Mouse (Mus musculus): ENCODE data around the gene Ogg1.
"Not testable (repeated sequence)": the region's sequence is repeated elsewhere in the genome, so short reads cannot be mapped to it uniquely, and the experiment has no call there.

Gene Ogg1

DNA sequence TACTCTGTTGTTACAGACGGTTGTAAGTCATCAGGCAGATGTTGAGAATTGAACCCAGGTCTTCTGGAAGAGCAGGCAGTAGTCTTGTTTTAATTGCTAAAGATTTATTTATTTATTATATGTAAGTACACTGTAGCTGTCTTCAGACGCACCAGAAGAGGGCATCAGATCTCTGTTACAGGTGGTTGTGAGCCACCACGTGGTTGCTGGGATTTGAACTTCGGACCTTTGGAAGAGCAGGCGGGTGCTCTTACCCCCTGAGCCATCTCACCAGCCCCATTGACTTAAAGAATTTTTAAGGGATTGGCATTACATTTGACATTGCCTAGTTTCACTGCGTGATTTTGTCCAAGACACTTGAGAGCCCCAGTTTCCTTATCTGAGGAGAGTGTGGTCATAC, 6.0 kb downstream of the Ogg1 start:
- DNase-seq = not testable (repeated sequence)

DNA sequence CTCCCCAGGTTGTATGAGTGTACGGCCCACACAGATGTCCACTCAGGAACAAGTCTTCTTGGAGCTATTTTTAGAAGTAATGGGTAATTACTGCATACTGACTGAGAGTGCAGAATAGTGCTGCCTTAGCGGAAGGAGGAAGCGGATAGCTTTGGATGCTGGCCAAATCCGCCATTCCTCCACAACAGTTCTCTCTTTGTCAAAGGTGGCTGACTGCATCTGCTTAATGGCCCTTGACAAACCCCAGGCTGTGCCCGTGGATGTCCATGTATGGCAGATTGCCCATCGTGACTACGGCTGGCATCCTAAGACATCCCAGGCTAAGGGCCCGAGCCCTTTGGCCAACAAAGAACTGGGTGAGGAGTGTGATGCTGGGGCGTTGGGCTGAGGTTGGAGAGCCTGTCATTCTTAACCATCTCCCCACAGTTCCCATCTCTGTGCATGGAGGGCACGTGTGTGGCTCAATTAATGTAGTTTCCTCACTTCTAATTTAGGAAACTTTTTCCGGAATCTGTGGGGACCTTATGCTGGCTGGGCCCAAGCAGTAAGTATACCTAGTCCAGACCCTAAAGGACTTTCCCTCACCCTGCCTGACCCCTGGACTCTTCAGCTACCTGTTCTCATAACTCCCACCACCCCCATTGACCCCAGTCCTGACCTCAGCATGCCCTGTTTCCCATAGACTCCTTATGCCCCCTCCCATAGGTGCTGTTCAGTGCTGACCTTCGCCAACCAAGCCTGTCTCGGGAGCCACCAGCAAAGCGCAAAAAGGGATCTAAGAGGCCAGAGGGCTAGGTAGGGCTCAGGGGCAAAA, 6.6 kb downstream of the Ogg1 start:
- DNase-seq = peak; percentile 93

- DNase-seq = no peak
Measured at GRCm38 (mm10) chr6:113334216-113334615, 7.4 kb downstream of the Ogg1 start.

- no peak for DNase-seq
Measured at GRCm38 (mm10) chr6:113336852-113337620, 10.3 kb downstream of the Ogg1 start.

DNA sequence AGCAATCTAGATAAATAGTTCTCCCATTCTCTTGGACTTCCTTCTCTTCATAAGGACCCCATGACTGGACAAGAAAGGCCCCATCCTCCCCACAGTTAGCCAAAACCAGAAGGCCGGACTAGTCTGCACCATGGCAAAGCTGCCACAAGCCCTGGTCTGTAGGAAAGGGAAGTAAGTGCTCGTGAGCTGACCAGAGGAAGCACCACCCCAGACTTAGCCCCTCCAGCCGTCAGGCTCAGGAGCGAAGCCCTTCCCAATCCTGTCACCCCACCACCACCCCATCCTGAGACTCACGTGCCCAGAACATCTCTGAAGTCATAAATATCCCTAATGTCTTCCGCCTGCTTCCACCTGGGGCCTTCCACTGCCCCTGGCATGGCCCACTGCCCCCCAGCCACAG, 14.8 kb downstream of the Ogg1 start:
- no peak for DNase-seq

- no peak for DNase-seq
Measured at GRCm38 (mm10) chr6:113342297-113342696, 15.5 kb downstream of the Ogg1 start.

DNA sequence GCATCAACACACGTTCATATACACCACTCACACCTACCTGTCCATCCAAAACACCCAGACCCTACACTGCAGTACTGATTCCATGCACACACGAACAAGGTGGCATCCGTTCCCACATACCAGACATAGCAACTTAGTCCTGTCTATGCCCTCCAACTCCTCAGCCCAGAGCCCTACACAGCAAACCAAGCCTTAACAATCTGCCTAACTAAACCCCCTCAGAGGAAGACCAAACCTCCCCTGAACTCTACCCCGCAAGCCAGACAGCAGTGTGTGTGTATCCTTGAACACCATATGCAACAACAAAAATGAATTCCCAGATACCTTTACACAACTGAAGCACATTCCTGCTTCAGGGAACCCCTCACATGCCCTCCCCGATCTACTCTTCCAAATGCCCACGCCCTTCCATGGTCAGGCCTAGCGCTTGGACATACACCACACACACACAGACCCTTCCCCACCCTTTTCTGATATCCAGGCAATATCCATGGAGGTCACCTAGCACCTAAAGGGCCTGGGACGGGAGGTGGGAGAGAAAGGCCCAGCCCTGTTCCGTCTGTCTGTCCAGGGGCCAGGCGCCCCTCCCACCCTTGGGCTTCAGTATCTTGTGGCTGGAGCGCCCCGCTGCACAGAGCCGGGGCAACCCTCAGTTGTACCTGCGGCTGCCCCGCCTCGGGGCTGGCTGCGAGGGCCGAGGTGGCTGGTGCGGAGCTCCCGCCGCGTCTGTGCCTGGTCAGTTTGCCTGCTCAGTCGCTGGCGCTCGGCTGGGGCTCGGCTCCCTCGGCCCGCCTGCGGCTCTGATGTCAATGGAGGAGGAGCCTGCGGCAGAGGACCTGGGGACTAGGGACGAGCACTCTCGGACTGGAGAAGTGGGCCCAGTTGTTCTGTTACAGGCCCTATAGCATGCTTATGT, 16.7 kb downstream of the Ogg1 start, which contains the start of gene Camk1:
Gene Camk1 (minus strand): TSS at position 808 of the 916 bp plus-strand sequence.
- DNase-seq = peak; percentile 76

DNA sequence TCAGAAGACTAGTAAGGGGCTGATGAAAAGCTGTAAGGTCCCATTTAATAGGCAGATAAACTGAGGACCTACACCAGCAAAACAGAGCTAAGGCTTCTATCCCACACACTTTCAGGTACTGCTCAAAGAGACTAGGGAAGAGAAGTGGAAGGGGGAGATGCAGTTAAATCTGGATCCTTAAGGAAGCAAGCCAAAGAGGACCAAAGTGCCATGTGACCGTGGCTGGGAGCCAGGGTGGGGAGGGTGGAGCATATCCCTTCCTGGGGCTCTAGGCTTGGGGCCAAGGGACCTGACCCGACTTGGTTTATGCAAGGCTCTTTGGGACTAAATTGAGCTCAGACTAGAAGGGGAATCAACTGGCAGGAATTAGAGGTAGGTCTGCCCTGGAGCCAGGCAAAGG, 17.5 kb downstream of the Ogg1 start:
- no peak for DNase-seq

GRCm38 (mm10) chr6:113346897-113347296, 20.1 kb downstream of the Ogg1 start:
- DNase-seq = no peak

- DNase-seq = no peak
Measured at GRCm38 (mm10) chr6:113350538-113350937, 23.8 kb downstream of the Ogg1 start.

- DNase-seq = no peak
Measured at GRCm38 (mm10) chr6:113351161-113351560, 24.4 kb downstream of the Ogg1 start.

DNA sequence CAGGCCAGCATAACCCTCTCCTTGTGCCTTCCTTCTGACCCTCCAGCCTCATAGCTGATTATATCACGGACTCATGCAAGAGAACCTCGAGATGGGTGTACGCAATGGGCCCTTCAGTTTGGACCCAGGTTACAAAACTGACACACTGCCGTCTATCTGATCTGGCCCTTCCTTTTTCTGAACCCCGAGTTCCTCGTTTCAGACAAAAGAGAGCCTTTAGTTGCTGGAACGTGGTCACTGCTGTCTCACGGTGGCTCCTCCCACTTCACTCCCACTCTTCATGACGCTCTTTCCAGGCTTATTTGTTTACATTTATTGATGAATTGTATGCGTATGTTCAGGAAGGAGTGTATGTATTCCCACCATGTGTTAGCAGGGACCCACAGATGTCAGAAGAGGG, 24.9 kb downstream of the Ogg1 start:
- DNase-seq = no peak

GRCm38 (mm10) chr6:113352820-113353219, 26.0 kb downstream of the Ogg1 start:
- DNase-seq = no peak

- DNase-seq = no peak
Measured at GRCm38 (mm10) chr6:113353696-113354095, 26.9 kb downstream of the Ogg1 start.

GRCm38 (mm10) chr6:113361476-113361875, 34.7 kb downstream of the Ogg1 start:
- DNase-seq = no peak

DNA sequence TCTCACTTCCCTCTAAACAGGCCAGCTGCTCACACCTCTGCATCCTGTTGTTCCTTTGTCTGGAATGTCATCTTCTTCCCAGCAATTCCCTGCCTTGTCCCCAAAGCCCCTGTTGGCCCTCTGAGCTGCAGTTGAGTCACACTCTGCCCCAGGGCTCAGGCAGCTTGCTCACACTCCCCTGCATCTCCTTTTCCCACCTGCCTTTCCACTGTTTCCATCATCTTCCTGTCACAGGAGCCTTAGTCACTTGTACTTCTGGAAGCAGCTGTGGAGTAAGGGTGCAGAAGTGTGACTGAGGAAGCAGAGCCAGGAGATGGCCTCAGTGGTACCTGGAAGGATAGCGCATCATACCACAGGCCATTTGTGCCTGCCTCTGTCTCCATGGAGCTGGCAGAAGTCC, 35.5 kb downstream of the Ogg1 start:
- no peak for DNase-seq

DNA sequence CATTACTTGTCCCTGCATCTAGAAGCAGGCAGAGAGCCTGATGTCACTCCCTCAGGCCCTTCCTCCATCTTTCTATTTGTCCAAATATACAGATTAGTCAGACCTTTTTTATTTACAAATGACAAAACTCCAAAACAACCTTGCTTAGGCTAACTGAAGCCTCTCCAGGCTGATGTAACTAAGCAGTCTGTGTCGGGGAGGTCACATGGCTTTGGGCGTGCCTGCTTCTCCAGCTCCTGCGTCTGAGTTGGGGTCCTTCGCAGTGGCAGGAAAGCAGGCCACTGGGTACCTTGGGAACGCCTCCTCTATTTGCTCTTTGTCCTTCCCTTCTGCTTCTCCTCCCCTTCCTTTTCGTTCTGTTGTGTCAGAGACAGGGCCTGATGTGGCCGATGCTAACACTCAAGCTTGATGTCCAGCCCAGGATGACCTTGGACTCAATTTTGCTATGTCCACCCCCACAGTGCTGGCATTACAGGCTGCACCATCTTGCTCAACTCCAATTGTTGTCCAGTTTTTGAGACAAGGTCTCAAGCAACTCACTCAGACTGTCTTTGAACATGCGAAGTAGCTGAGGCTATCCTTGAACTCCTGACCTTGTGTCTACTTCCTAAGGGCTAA, 37.9 kb downstream of the Ogg1 start:
- no peak for DNase-seq

DNA sequence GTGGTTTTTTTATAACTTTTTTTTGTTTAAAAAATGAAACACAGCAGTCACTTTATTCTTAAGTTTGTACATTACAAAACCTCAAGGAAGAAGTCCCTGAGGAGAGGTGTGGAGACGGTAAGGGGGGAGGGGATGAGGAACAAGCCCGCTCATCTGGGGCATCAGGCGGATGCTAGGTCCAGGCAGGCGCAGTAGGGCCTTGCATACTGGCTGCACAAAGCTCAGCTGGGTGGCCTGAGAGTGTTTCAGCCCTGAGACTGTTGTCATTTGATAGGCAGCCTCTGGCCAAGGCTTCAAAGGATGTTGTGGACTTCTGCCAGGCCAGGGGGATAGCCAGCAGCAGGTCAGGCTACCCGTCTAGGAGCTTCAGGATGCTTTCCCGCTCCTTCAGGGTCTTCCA, 39.9 kb downstream of the Ogg1 start:
- no peak for DNase-seq

DNA sequence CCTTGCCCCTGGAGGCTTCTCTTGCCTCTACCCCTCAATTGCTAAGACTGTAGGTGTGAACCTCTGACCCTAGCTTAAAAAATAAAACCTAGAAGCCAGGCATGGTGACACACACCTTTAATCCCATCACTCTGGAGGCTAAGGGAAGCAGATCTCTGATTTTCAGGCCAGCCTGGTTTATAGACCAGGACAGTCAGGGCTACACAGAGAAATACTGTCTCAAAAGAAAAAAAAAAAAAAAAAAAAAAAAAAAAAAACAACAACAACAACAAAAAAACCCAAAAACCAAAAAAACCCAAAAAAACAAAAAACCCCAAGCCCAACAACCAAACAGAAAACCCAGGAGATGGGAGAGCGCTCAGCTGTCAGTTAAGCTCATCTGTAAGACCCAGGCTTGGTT, 40.8 kb downstream of the Ogg1 start:
- DNase-seq = no peak

- no peak for DNase-seq
Measured at GRCm38 (mm10) chr6:113368124-113368523, 41.4 kb downstream of the Ogg1 start.

DNA sequence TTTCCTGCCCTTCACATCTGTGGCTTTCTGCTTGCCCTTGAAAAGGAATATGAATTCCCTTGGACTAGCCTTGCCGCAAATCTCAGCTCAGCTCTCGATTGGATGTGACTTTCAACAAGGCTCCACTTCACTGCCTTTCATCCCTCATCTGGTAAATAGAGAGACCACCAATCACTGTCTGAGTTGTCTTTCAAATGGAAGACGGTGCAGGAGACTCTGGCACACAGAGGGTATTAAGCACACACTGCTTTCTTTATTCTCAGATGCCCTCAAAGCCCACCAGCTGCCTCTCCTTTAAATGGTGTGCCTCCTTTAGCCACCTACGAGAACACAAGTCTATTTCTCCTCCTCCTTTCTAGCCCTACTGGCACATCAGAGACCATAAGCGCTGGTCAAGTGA, 41.8 kb downstream of the Ogg1 start:
- no peak for DNase-seq

DNA sequence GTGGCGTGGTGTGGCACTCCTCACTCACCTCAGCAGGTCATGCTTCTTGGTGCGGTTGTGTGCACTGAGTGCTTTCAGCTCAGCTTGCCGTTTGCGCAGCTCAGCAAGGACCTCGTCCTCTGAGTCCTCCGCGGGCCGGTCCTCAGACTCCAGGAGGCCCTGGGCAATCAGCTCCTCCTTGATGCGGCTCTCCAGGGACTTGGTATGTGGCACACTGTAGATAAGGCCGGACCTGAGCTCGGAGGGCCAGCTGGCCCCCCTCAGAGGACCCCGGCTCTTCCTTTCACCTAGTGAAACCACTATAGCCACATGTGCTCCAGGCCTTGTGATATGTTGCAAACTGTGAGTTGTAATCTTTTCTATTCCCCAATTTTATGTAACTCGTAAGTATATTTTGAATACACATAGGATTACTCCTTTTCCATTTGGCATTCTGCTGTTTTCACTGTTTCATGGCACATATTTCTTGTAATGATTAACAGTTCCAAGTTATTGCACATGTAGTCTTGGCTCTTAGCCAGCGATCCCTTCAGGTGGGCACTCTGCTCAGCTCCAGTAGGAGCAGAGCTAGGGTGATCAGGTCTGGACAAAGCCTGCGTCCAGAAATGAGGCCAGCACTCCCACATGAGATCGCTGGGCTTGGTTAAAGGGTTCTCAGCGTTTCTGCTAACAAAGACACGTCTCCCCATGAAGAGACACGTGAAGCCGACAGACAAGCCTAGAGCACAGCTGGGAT, 43.6 kb downstream of the Ogg1 start:
- no peak for DNase-seq

Measured in retina, postnatal 1 day (tissue).